Mouse (Mus musculus): ENCODE data around the gene Tssk4.

Gene Tssk4

GRCm38 (mm10) chr14:55649884-55650283 is at the start of gene Tssk4:
Gene Tssk4 (plus strand): TSS chr14:55650184.
- DNase-seq = no peak

GRCm38 (mm10) chr14:55603271-55603632 is 46.7 kb upstream of the Tssk4 start, which contains the start of gene Irf9:
Gene Irf9 (plus strand): TSS chr14:55603571.
- DNase-seq = no peak

GRCm38 (mm10) chr14:55603633-55604576 is 46.1 kb upstream of the Tssk4 start:
- peak; percentile 79 for DNase-seq

- DNase-seq = no peak
Observed at GRCm38 (mm10) chr14:55604823-55605222, 45.2 kb upstream of the Tssk4 start.

GRCm38 (mm10) chr14:55605743-55606459 is 44.1 kb upstream of the Tssk4 start:
- no peak for DNase-seq

- no peak for DNase-seq
Observed at GRCm38 (mm10) chr14:55608339-55608738, 41.6 kb upstream of the Tssk4 start.

- DNase-seq = no peak
Observed at GRCm38 (mm10) chr14:55613346-55613745, 36.6 kb upstream of the Tssk4 start.

GRCm38 (mm10) chr14:55614565-55615178 is 35.3 kb upstream of the Tssk4 start:
- no peak for DNase-seq

- DNase-seq = no peak
Observed at GRCm38 (mm10) chr14:55615876-55616275, 34.1 kb upstream of the Tssk4 start.

GRCm38 (mm10) chr14:55616844-55617243 is 33.1 kb upstream of the Tssk4 start:
- DNase-seq = no peak

- DNase-seq = peak; percentile 63
Observed at GRCm38 (mm10) chr14:55617822-55618221, 32.2 kb upstream of the Tssk4 start, which contains the start of gene Rec8. Gene Rec8 (plus strand): TSS chr14:55618037.

GRCm38 (mm10) chr14:55618486-55619195 is 31.3 kb upstream of the Tssk4 start:
- peak; percentile 26 for DNase-seq

GRCm38 (mm10) chr14:55628077-55628827 is 21.7 kb upstream of the Tssk4 start:
- DNase-seq = no peak

- no peak for DNase-seq
Observed at GRCm38 (mm10) chr14:55629312-55629711, 20.7 kb upstream of the Tssk4 start.

GRCm38 (mm10) chr14:55634874-55635522 is 15.0 kb upstream of the Tssk4 start:
- peak; percentile 60 for DNase-seq

- DNase-seq = peak; percentile 71
Observed at GRCm38 (mm10) chr14:55635523-55636007, 14.4 kb upstream of the Tssk4 start, which contains the start of gene Ipo4. Gene Ipo4 (minus strand): TSS chr14:55635957.

GRCm38 (mm10) chr14:55637795-55638194 is 12.2 kb upstream of the Tssk4 start, which contains the start of gene Gm49378:
Gene Gm49378 (minus strand): TSS chr14:55637895.
- no peak for DNase-seq

GRCm38 (mm10) chr14:55640816-55641215 is 9.2 kb upstream of the Tssk4 start:
- no peak for DNase-seq

GRCm38 (mm10) chr14:55641291-55641690 is 8.7 kb upstream of the Tssk4 start:
- DNase-seq = no peak

GRCm38 (mm10) chr14:55642679-55643059 is 7.3 kb upstream of the Tssk4 start:
- DNase-seq = no peak

All from cerebellum, adult 11 months (tissue).